Mouse (Mus musculus): ENCODE results near the gene Rhov.

Rhov gene

GRCm38 (mm10) chr2:119270643-119271331 lies at the start of gene Rhov:
Rhov (minus strand) TSS chr2:119271272.
- DNase-seq (ENCODE audit: low read depth, low spot score) = peak; percentile 69

GRCm38 (mm10) chr2:119320571-119320970 lies 49.5 kb upstream of the Rhov start:
- DNase-seq (ENCODE audit: low read depth, low spot score) = no peak

- DNase-seq (ENCODE audit: low read depth, low spot score) = no peak
These were observed 47.1 kb upstream of the Rhov start for GRCm38 (mm10) chr2:119318043-119318710.

- no peak for DNase-seq (ENCODE audit: low read depth, low spot score)
These were observed 43.8 kb upstream of the Rhov start for GRCm38 (mm10) chr2:119314742-119315310.

GRCm38 (mm10) chr2:119313780-119314479 lies 42.9 kb upstream of the Rhov start:
- no peak for DNase-seq (ENCODE audit: low read depth, low spot score)

GRCm38 (mm10) chr2:119312380-119312958 lies 41.4 kb upstream of the Rhov start:
- DNase-seq (ENCODE audit: low read depth, low spot score) = no peak

GRCm38 (mm10) chr2:119311544-119311943 lies 40.5 kb upstream of the Rhov start:
- DNase-seq (ENCODE audit: low read depth, low spot score) = no peak

GRCm38 (mm10) chr2:119304798-119305208 lies 33.7 kb upstream of the Rhov start:
- no peak for DNase-seq (ENCODE audit: low read depth, low spot score)

- no peak for DNase-seq (ENCODE audit: low read depth, low spot score)
These were observed 33.3 kb upstream of the Rhov start for GRCm38 (mm10) chr2:119304391-119304790.

- DNase-seq (ENCODE audit: low read depth, low spot score) = no peak
These were observed 31.8 kb upstream of the Rhov start for GRCm38 (mm10) chr2:119302876-119303275.

GRCm38 (mm10) chr2:119300819-119301493 lies 29.9 kb upstream of the Rhov start:
- DNase-seq (ENCODE audit: low read depth, low spot score) = peak; percentile 42

- peak; percentile 89 for DNase-seq (ENCODE audit: low read depth, low spot score)
These were observed 29.1 kb upstream of the Rhov start for GRCm38 (mm10) chr2:119299981-119300818.

GRCm38 (mm10) chr2:119298839-119299238 lies 27.8 kb upstream of the Rhov start:
- DNase-seq (ENCODE audit: low read depth, low spot score) = no peak

- DNase-seq (ENCODE audit: low read depth, low spot score) = peak; percentile 58
These were observed 27.3 kb upstream of the Rhov start for GRCm38 (mm10) chr2:119298330-119298729.

GRCm38 (mm10) chr2:119297506-119297905 lies 26.4 kb upstream of the Rhov start:
- DNase-seq (ENCODE audit: low read depth, low spot score) = no peak

- no peak for DNase-seq (ENCODE audit: low read depth, low spot score)
These were observed 25.7 kb upstream of the Rhov start for GRCm38 (mm10) chr2:119296756-119297155.

GRCm38 (mm10) chr2:119294411-119294810 lies 23.3 kb upstream of the Rhov start:
- DNase-seq (ENCODE audit: low read depth, low spot score) = no peak

- no peak for DNase-seq (ENCODE audit: low read depth, low spot score)
These were observed 22.8 kb upstream of the Rhov start for GRCm38 (mm10) chr2:119293776-119294390.

- no peak for DNase-seq (ENCODE audit: low read depth, low spot score)
These were observed 22.2 kb upstream of the Rhov start for GRCm38 (mm10) chr2:119293311-119293710.

- DNase-seq (ENCODE audit: low read depth, low spot score) = no peak
These were observed 21.8 kb upstream of the Rhov start for GRCm38 (mm10) chr2:119292852-119293251.
